Mouse (Mus musculus): Measurements from ENCODE around the gene Abhd14b. TPM values are rescaled to one million over a fixed set of nuclear protein-coding genes. Genes with fewer than 3 reads are reported as not detected.

Gene Abhd14b
- polyA plus RNA-seq, 1 experiment from 2014 or later: 11.0 TPM

- Histone ChIP-seq H3K36me3 (ENCODE audit: insufficient read depth) (peaks cover 53% of the 10 kb centered on the region), H3K4me1 (ENCODE audit: insufficient read depth) (peaks cover 20% of the 10 kb centered on the region)
Measured at GRCm38 (mm10) chr9:106459946-106460345, 12.7 kb downstream of the Abhd14b start.

GRCm38 (mm10) chr9:106460401-106461025 is 13.3 kb downstream of the Abhd14b start:
- Histone ChIP-seq H3K9ac (no peak overlapping the region), H3K4me3 (ENCODE audit: low read depth, low read length) (no peak overlapping the region), H3K9me3 (ENCODE audit: low read depth, low read length) (no peaks in the 10 kb centered on the region), H3K27ac (ENCODE audit: low read depth) (no peak overlapping the region), H3K27me3 (ENCODE audit: insufficient read depth, low read length) (no peaks in the 10 kb centered on the region), H3K36me3 (ENCODE audit: insufficient read depth) (peaks cover 53% of the 10 kb centered on the region), H3K4me1 (ENCODE audit: insufficient read depth) (peaks cover 17% of the 10 kb centered on the region), H3K4me2 (no peak overlapping the region)
- WGBS: 73% methylated on average over 18 of the region's 18 CpGs
- TF ChIP-seq CTCF (IDR thresholded peaks at IDR 0.05; ENCODE audit: low read depth): no peak
- no peak for ATAC-seq (ENCODE audit: insufficient read depth)
- DNase-seq: no peak

More at GRCm38 (mm10) chr9:106459946-106460345, 12.7 kb downstream of the Abhd14b start:
- H3K4me3 ChIP-seq (ENCODE audit: low read depth, low read length): no peak overlapping the region
- ATAC-seq (ENCODE audit: insufficient read depth) (no peak), DNase-seq (no peak)
- no peaks in the 10 kb centered on the region for H3K9me3 ChIP-seq (ENCODE audit: low read depth, low read length)
- no peak overlapping the region for H3K9ac ChIP-seq
- no peak overlapping the region for H3K4me2 ChIP-seq
- no peak for TF ChIP-seq CTCF (IDR thresholded peaks at IDR 0.05; ENCODE audit: low read depth)
- no peak overlapping the region for H3K27ac ChIP-seq (ENCODE audit: low read depth)
- H3K27me3 ChIP-seq (ENCODE audit: insufficient read depth, low read length): no peaks in the 10 kb centered on the region
- WGBS: 71% methylated on average over 15 of the region's 15 CpGs

GRCm38 (mm10) chr9:106461026-106461415 is 13.8 kb downstream of the Abhd14b start:
- Histone ChIP-seq H3K4me1 (ENCODE audit: insufficient read depth) (peaks cover 12% of the 10 kb centered on the region), H3K4me2 (no peak overlapping the region), H3K9ac (no peak overlapping the region), H3K27me3 (ENCODE audit: insufficient read depth, low read length) (no peaks in the 10 kb centered on the region), H3K27ac (ENCODE audit: low read depth) (no peak overlapping the region), H3K9me3 (ENCODE audit: low read depth, low read length) (no peaks in the 10 kb centered on the region), H3K4me3 (ENCODE audit: low read depth, low read length) (no peak overlapping the region), H3K36me3 (ENCODE audit: insufficient read depth) (peaks cover 53% of the 10 kb centered on the region)
- 83% methylated on average over 9 of the region's 9 CpGs for WGBS
- TF ChIP-seq CTCF (IDR thresholded peaks at IDR 0.05; ENCODE audit: low read depth): no peak
- DNase-seq (no peak), ATAC-seq (ENCODE audit: insufficient read depth) (no peak)

GRCm38 (mm10) chr9:106461641-106462429 is 14.6 kb downstream of the Abhd14b start:
- H3K36me3 ChIP-seq (ENCODE audit: insufficient read depth): peaks cover 53% of the 10 kb centered on the region
- WGBS: 84% methylated on average over 16 of the region's 16 CpGs

GRCm38 (mm10) chr9:106462430-106462800 is 15.2 kb downstream of the Abhd14b start:
- ATAC-seq (ENCODE audit: insufficient read depth): no peak
- peaks cover 53% of the 10 kb centered on the region for H3K36me3 ChIP-seq (ENCODE audit: insufficient read depth)
- 87% methylated on average over 12 of the region's 12 CpGs for WGBS

More at GRCm38 (mm10) chr9:106461641-106462429, 14.6 kb downstream of the Abhd14b start:
- DNase-seq: no peak
- no peak for TF ChIP-seq CTCF (IDR thresholded peaks at IDR 0.05; ENCODE audit: low read depth)
- Histone ChIP-seq H3K9me3 (ENCODE audit: low read depth, low read length) (no peaks in the 10 kb centered on the region), H3K27me3 (ENCODE audit: insufficient read depth, low read length) (no peaks in the 10 kb centered on the region), H3K4me3 (ENCODE audit: low read depth, low read length) (no peak overlapping the region), H3K4me2 (no peak overlapping the region), H3K27ac (ENCODE audit: low read depth) (no peak overlapping the region), H3K9ac (no peak overlapping the region), H3K4me1 (ENCODE audit: insufficient read depth) (0 out of 2 replicates have a peak, but pooled peaks cover 4% of the 10 kb centered on the region)
- ATAC-seq (ENCODE audit: insufficient read depth): no peak

GRCm38 (mm10) chr9:106463122-106464063 is 16.1 kb downstream of the Abhd14b start:
- no peaks in the 10 kb centered on the region for H3K27me3 ChIP-seq (ENCODE audit: insufficient read depth, low read length)
- no peak overlapping the region for H3K27ac ChIP-seq (ENCODE audit: low read depth)
- ATAC-seq (ENCODE audit: insufficient read depth) (no peak), DNase-seq (no peak)
- no peak overlapping the region for H3K9ac ChIP-seq
- H3K4me2 ChIP-seq: no peak overlapping the region
- no peaks in the 10 kb centered on the region for H3K4me1 ChIP-seq (ENCODE audit: insufficient read depth)
- no peak overlapping the region for H3K4me3 ChIP-seq (ENCODE audit: low read depth, low read length)
- whole genome bisulfite sequencing: 80% methylated on average over 21 of the region's 21 CpGs
- H3K36me3 ChIP-seq (ENCODE audit: insufficient read depth): peaks cover 53% of the 10 kb centered on the region
- no peaks in the 10 kb centered on the region for H3K9me3 ChIP-seq (ENCODE audit: low read depth, low read length)
- TF ChIP-seq CTCF (IDR thresholded peaks at IDR 0.05; ENCODE audit: low read depth): no peak

More at GRCm38 (mm10) chr9:106462430-106462800, 15.2 kb downstream of the Abhd14b start:
- Histone ChIP-seq H3K4me3 (ENCODE audit: low read depth, low read length) (no peak overlapping the region), H3K4me1 (ENCODE audit: insufficient read depth) (no peaks in the 10 kb centered on the region), H3K4me2 (no peak overlapping the region), H3K9me3 (ENCODE audit: low read depth, low read length) (no peaks in the 10 kb centered on the region), H3K27ac (ENCODE audit: low read depth) (no peak overlapping the region), H3K9ac (no peak overlapping the region), H3K27me3 (ENCODE audit: insufficient read depth, low read length) (no peaks in the 10 kb centered on the region)
- DNase-seq: no peak
- TF ChIP-seq CTCF (IDR thresholded peaks at IDR 0.05; ENCODE audit: low read depth): no peak
